In genomic region chr19:57272824-57273613, GRCm38 (mm10) we compare ENCODE assay signal across 7 mouse cellular contexts. TPM values are rescaled to one million over a fixed set of nuclear protein-coding genes. Genes with fewer than 3 reads are reported as not detected.
DNase-seq lines count a peak whose midpoint lies in the region; ATAC-seq and TF ChIP-seq lines count a peak whose summit lies in the region.

No protein-coding gene starts in this region.

- peak overlapping the region; percentile 40; the same call in 1 of the 2 replicates for H3K27ac ChIP-seq in embryonic facial prominence, embryonic 10.5 days (replicated peaks)
- peak overlapping the region; percentile 56 for H3K27ac ChIP-seq in heart, embryonic 12.5 days (ENCODE audit: poor library complexity, severe bottlenecking)
- H3K27ac ChIP-seq in lung, embryonic 14.5 days (ENCODE audit: low read depth), result no peak overlapping the region; the same call in 1 of the 2 replicates

- no peaks in the 10 kb centered on the region for H3K36me3 ChIP-seq in embryonic facial prominence, embryonic 10.5 days (replicated peaks)
- H3K36me3 ChIP-seq in heart, embryonic 12.5 days, result no peaks in the 10 kb centered on the region
- H3K36me3 ChIP-seq in lung, embryonic 14.5 days (ENCODE audit: insufficient read depth), result no peaks in the 10 kb centered on the region

- H3K4me3 ChIP-seq in embryonic facial prominence, embryonic 10.5 days, result 0 out of 2 replicates have a peak overlapping the region, but pooled peaks have one; percentile 8
- H3K4me3 ChIP-seq in heart, embryonic 12.5 days, result no peak overlapping the region
- H3K4me3 ChIP-seq in lung, embryonic 14.5 days (ENCODE audit: low read depth, low read length), result no peak overlapping the region

- peaks cover 50% of the 10 kb centered on the region for H3K4me1 ChIP-seq in embryonic facial prominence, embryonic 10.5 days
- H3K4me1 ChIP-seq in heart, embryonic 12.5 days (replicated peaks), result peaks cover 61% of the 10 kb centered on the region
- peaks cover 23% of the 10 kb centered on the region for H3K4me1 ChIP-seq in lung, embryonic 14.5 days (ENCODE audit: insufficient read depth)

- TF ChIP-seq CTCF in Patski (IDR thresholded peaks at IDR 0.05), result no peak
- no peak for TF ChIP-seq CTCF in lung, embryonic 14.5 days (IDR thresholded peaks at IDR 0.05; ENCODE audit: low read depth)

- in situ Hi-C loops in Patski (cut with MboI; ENCODE audit: low pct_unique_long_range_greater_than_20kb), result no loop called here

- no peaks in the 10 kb centered on the region for H3K27me3 ChIP-seq in Patski
- peaks cover 30% of the 10 kb centered on the region for H3K27me3 ChIP-seq in embryonic facial prominence, embryonic 10.5 days (replicated peaks; ENCODE audit: low read depth, poor library complexity, severe bottlenecking)
- no peaks in the 10 kb centered on the region for H3K27me3 ChIP-seq in heart, embryonic 12.5 days (replicated peaks)
- no peaks in the 10 kb centered on the region for H3K27me3 ChIP-seq in lung, embryonic 14.5 days (ENCODE audit: insufficient read depth, low read length)

- H3K9me3 ChIP-seq in embryonic facial prominence, embryonic 10.5 days, result no peaks in the 10 kb centered on the region
- no peaks in the 10 kb centered on the region for H3K9me3 ChIP-seq in heart, embryonic 12.5 days (replicated peaks)
- H3K9me3 ChIP-seq in lung, embryonic 14.5 days (ENCODE audit: low read depth, low read length), result no peaks in the 10 kb centered on the region

- 42% methylated on average over 13 of the region's 13 CpGs for WGBS in embryonic facial prominence, embryonic 10.5 days
- 40% methylated on average over 13 of the region's 13 CpGs for WGBS in heart, embryonic 12.5 days
- WGBS in lung, embryonic 14.5 days, result 37% methylated on average over 13 of the region's 13 CpGs

- peak; percentile 48 for ATAC-seq in Patski
- peak; percentile 73; the same call in 1 of the 2 replicates for ATAC-seq in heart, embryonic 12.5 days (ENCODE audit: insufficient number of reproducible peaks, low FRiP score)
- ATAC-seq in lung, embryonic 14.5 days (ENCODE audit: insufficient read depth), result peak; percentile 39

- peak; percentile 62 for DNase-seq in CD4-positive, CD25-positive, alpha-beta regulatory T cell, adult 2 months (ENCODE audit: low read depth, low spot score)
- DNase-seq in Patski (ENCODE audit: low read depth, low spot score), result no peak
- DNase-seq in embryonic facial prominence, embryonic 10.5 days (ENCODE audit: low spot score), result peak; percentile 50
- peak; percentile 55 to 74 for DNase-seq in layer of hippocampus, adult 18-20 months (ENCODE audit: low spot score in 2 of 2)
- peak; percentile 58 for DNase-seq in lung, embryonic 14.5 days
- peak; percentile 75 for DNase-seq in skeletal muscle tissue, adult 2 months (ENCODE audit: low read depth, low spot score)

- no peak overlapping the region for H3K9ac ChIP-seq in heart, embryonic 12.5 days
- no peak overlapping the region for H3K9ac ChIP-seq in lung, embryonic 14.5 days

- H3K4me2 ChIP-seq in heart, embryonic 12.5 days, result peak overlapping the region; percentile 23
- peak overlapping the region; percentile 18 for H3K4me2 ChIP-seq in lung, embryonic 14.5 days

- POLR2A ChIA-PET in Patski (lab: Charles Lee), result interaction anchor here (0.6 to 1.1 kb wide), 2 partner anchors 32 to 41 kb away, joined by 7 read pairs; partner anchors contain the start of gene Ablim1

- CTCF ChIA-PET in Patski (lab: Charles Lee), result interaction anchor here (0.8 to 1.3 kb wide), 4 partner anchors 17 to 56 kb away, joined by 3 read pairs; no protein-coding TSS in a partner anchor

RNA-seq across cellular contexts. Expression of gene Ablim1, which starts 41.7 kb away (rescaled TPM):
- 105 TPM for polyA plus RNA-seq in Patski (2021)
- 17.7 and 22.4 TPM in 2 replicates for polyA plus RNA-seq in embryonic facial prominence, embryonic 10.5 days (2016; fragmentation: Nextera tagmentation; extraction: Ambion mirVana)
- 53.4 and 53.5 TPM in 2 replicates for polyA plus RNA-seq in heart, embryonic 12.5 days (2016; fragmentation: Nextera tagmentation; extraction: Ambion mirVana)
- total RNA-seq in layer of hippocampus, adult 18-20 months (2021), result 10 to 100 TPM; 73.4 to 75.7 TPM
- polyA plus RNA-seq in lung, embryonic 14.5 days (2014; fragmentation: Nextera tagmentation; extraction: Ambion mirVana), result 39.9 TPM in 2 replicates
